Mouse (Mus musculus) cerebral cortex, adult 2 months (tissue): ENCODE results near the gene Zfp108.

Source experiments
- WGBS: fragments of 180-500 bp; shearing (Covaris S2); methylation state at CpG from one replicate; pipeline ENCODE4 v1.1.7; 2018; 5-methylcytosine and 5-hydroxymethylcytosine counted together

Zfp108 gene

DNA sequence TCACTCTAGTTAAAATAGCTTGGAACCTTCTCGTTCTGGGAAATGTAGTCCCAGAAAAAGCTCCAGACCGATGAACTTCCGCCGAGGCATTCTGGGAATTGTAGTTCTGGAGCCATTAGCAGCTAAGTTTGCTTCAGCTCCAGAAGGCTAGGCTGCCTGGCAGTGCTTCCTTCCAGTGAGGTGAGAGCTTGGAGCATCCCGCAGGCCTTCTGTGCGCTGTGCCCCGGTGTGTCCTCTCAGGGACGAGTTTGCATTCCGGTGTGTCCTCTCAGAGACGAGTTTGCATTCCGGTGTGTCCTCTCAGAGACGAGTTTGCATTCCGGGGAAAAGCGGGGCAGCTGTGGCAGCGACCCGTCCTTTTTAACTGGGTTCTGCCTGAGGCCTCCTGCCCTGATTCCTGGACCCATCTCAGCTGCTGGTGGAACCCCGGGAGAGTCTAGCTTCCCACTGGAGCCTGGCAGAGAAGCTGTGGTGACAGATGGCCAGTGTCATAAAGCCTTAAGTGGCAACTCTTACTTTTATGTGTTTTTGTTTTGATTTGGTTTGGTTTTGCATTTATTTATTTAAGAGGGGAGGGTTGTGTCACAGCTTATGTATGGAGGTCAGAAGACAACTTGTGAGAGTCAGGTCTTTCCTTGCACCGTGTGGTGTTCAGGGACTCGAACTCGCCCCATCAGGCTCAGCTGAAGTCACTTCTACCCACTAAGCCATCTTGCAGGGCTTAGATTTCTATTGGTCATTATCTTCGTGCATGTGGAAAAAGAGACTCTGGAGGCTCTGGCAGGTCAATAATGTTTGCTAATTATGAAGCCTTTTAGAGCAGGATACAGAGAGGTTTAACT, at the start of gene Zfp108:
Zfp108 (plus strand) TSS at position 162 of the 842 bp plus-strand sequence.
- WGBS = 13% methylated on average over 21 of the region's 21 CpGs

DNA sequence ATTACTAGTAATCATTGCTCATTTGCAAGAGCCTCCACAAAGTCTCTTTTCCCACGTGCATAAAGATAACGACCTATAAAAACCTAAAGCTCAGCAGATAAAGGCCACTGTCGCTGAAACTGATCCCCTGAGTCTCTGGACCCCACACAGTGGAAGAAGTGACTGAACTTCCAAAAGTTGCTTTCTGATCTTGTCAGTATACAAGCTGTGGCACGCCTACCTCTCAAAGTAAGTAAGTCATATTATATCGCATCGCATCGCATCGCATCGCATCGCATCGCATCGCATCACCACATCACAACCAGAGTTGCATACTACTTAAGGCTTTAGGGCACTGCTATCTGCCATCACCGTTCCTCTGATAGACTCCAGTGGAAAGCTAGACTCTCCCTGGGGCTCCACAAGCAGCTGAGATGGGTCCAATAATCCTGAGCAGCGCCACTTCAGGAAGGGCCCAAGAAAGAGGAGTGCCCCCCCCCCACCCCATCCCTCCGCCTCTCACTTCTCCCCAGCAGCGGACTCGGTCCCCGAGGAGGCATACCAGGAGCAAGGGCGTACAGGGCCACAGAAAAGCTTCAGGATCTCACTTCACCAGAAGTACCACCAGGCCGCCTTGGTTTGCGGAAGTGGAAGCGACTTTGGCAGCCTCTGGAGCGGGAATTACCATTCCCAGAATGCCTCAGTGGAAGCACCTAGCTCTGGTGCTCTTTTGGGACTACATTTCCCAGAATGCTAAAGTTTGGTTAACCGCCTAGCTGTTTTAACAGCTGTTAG, 46.9 kb upstream of the Zfp108 start:
- WGBS = 9% methylated on average over 24 of the region's 24 CpGs

DNA sequence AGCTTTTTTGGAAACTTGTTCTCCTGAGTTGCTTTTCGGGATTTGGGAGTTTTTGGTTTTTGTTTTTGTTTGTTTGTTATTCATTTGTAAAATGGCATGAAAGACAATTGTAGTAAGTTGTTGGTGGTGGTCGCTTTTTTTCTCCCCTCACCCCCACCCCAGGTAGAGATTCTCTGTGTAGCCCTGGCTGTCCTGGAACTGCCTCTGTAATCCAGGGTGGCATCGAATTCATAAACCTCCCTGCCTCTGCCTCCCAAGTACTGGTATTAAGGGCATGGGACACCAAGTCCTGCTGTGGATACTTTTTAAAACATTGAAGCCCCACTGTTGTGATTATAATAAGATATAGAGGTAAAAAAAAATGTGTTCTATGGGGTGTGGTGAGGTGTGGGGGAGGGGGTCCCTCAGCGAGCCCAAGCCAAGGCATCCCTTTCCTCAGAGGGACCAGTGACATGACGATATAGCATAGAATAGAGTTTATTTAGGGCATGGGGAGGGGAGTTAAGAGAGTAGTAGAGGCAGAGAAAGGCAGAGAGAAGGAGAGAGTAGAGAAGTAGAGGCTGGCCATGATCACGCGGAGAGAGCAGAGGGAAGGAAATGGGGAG, 46.2 kb upstream of the Zfp108 start:
- 60% methylated on average over 7 of the region's 7 CpGs for WGBS

DNA sequence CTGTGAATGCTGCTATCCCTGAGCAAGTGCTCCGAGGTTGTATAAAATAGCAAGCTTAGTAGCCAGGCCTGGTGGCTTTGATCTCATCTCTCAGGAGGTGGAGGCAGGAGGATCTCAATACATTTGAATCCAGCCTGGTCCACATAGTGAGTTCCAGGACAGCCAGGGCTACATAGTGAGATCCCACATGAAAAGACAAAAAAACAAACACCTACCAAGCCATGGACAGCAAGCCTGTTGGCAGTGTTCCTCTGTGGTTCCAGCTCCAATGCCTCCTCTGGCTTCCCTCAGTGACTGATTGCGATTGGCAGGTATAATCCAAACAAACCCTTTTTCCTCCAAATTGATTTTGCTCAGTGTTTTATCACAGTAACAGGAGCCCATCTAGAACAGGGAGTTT, 44.3 kb upstream of the Zfp108 start:
- WGBS = 83% methylated on average over 2 of the region's 2 CpGs

DNA sequence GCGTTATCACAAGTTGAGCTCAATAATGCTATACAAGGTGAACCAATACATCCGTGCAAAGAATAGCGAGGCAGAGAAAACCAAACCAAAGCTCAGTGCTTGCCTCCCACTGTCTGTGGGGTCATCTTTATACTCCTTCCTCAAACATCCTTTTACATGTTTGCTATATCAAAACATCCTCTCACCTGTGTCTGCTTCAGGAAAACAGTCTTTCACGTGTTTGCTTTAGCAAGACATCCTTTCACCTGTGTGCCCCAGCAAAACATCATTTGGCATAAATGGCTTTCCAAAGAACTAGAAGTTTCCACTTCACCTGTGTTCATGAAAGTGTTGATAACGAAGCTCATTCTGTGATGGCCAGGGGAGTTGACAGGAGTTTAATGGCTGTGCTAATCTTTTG, 43.3 kb upstream of the Zfp108 start, which contains the start of gene Zfp111:
Zfp111 (minus strand) TSS at position 101 of the 400 bp plus-strand sequence.
- WGBS = 86% methylated on average over 5 of the region's 5 CpGs

DNA sequence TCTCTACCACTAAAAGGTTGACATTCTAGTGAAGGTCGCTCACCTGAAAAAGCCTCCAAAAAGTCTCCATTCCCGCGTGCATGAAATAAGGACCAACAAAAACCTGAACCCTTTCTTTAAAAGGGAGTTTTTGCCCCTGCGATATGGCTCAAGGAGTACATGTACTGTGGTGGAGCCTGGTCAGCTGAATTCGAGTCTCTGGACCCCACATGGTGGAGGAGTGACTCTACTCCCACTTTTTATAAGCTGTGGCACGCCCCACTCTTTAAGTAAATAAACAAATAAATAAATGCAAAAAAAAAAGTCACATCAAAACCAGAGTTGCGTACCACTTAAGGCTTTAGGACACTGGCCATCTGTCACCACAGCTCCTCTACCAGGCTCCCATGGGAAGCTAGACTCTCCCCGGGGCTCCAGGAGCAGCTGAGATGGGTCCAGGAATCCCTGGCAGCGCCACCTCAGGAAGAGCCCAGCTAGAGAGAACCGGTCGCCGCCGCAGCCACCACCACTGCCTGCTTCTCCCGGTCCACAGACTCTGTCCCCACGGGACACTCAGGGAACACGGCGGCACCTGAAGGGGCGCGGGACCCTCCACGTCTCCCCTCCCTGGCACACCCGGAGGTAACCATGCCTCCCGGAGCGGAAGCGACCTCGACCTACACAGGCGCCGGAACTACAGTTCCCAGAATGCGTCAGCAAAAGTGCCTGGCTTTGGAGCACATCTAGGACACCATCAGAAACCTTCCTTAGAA, 17.4 kb upstream of the Zfp108 start, which contains the start of gene Zfp109:
Zfp109 (minus strand) TSS at position 521 of the 752 bp plus-strand sequence.
- WGBS = 6% methylated on average over 28 of the region's 28 CpGs

DNA sequence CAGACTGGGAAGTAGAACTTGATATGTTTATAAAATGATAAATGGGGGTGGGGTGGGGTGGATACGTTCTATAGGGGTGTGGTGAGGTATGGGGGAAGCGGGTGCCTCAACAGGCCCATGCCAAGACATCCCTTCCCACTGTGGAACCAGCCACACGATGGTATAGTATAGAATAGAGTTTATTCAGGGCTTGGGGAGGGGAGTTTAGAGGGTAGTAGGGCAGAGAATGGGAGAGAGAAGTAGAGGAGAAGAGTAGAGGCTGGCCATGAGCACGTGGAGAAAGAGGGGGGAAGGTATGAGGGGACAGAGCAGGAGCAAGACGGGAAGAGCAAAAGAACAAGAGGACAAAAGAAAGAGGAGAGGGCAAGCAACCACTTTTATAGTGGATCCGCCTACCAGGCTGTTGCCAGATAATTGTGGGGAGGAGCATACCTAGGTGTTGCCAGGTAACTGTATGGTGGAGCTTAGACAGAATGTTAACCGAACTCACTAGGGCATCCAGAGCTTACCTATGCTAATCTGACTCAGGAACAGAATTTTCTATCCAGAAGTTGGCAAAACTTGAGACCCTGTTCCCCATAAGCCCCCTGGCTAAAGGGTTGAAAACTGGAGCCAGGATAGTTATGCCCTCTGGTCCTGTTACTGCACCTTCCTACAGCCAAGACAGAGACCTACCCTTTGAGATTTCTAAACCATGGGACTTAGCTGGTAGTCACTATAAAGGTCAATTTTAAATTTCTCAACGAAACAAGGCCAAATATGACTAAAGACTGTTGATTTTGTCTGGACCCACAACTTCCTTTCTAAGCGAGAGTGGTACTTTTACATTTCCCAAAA, 597 bp upstream of the Zfp108 start:
- WGBS = 57% methylated on average over 9 of the region's 9 CpGs

DNA sequence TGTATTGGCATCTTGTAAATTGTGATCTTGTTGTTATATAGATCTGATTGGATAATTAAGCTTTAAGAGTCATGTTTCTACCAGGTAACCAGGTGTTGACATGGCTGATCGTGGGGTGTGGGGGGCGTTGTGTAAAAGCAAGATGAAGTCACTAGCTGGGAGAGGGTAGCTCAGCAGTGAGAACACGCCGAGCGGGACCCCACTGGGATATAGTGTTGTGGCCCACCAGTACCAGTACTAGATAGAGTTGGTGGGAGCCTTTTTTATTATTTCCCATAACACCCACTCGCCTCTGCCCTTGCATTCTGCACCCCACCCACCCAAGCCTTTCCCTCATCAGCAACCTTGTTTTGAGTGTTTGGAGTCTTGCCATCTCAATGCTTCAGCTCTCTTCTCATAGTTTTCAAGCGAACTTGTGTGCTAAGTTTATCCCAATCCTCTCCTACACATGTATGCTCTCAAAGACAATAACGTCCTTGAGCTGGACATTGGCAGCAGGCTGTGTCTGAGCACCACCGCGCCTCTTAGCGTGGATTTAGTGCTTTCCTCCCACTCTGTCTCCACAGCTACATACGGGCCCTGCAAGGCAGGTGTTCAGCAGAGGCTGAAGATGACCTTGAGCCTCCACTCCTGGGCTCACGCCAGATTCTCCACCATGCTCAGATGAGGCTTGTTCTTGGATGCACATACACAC, 4.9 kb downstream of the Zfp108 start:
- 82% methylated on average over 13 of the region's 13 CpGs for WGBS

DNA sequence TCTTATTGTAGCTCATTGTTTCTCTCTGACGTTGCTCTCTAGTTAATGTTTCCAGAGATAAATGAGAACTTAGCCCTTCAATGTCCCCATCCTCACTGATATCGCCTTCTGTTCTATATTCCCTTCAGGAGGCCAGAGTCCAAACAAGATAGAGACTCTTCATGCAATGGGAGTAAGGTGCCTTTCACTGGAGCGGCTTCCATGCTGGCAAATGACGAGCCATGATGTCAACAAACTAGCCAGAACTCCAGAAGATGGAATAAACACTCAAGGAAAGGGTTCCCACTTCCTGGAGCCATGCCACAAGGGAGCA, 5.4 kb downstream of the Zfp108 start:
- 88% methylated on average over 4 of the region's 4 CpGs for WGBS

DNA sequence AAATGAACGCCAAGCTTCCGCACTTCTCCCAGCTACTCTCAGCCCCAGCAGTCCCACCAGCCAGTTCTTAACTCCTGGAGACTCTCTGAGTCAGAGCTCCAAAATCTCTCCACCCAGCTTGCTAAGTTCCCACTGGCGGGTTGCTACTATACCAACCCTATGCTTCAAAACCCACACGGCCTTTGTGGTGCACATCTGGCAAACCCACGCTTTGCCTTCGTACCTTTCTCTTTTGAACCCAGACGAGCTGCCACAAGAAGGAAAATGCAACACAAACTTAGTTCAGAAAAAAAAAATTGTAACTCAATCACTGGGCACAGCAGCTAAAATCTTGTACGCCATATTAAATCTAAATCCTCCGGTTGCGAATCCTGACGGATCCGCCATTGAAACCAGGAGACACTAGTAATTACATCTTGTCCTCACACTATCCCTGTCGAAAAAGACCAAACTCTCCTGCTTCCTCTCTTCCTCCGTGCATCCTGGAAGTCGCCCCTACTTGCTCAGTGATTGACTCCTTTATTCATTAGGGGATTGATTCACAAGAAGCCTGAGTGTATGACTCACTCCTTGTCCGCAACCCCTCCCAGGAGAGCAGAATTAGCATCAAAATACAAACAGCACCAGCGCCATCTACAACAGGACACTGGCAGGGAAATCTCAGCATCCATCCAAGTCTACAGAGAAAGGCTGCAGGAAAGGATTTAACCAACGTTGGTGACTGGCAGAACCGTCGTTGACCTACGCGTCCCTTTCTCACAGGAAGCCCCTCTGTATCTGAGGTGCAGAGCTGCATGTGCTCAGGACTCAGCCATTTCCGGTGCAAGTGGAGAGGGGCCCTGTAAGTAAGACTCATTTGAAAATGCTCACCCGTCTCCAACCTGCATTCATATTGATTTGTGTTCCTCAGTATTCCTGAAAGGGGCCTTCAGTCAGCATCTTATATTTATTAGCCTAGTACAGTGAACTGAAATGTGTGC, 13.9 kb downstream of the Zfp108 start:
- WGBS = 63% methylated on average over 24 of the region's 24 CpGs

DNA sequence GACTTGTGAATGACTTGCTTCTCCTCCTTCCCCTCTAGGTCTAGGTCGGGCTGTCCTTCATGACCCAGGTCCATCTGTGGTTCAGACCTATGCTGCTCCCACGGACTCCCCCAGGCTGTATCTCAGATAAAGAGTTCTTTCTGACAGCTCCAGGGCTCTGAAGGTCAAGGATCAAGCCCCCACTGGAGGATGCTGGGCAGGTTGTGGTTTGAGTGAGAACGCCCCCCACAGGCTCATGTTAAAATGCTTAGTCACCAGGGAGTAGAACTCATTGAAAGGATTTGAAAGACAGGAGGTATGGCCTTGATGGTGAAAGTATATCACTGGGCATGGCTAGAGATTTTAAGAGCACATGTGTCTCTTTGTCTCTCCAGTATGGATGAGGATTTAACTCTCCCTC, 14.7 kb downstream of the Zfp108 start:
- 88% methylated on average over 3 of the region's 3 CpGs for WGBS

DNA sequence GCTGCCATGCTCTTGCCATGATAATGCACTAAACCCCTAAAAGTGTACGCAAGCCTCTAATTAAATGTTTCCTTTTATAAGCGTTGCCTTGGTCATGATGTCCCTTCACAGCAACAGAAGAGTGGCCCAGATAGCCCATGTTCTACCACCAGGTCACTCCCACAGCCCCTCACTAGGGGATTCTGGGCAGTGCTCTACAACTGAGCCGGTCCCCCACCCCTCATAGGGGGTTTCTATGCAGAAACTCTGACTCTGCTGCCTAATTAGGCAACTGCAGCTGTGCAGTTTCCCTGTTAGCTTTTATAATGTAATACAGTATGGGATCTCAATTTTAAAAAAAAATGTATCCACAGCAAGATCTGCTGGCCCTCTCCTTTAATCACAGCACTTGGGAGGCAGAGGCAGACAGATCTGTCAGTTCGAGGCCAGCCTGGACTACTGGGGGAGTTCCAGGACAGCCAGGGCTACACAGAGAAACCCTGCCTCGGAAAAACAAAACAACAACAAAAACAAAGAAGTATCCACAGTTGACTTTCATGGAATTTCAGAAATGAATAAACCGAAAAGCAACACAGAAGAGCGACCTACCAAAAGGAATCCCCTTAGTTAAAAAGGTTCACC, 15.2 kb downstream of the Zfp108 start:
- WGBS = 25% methylated on average over 7 of the region's 7 CpGs

DNA sequence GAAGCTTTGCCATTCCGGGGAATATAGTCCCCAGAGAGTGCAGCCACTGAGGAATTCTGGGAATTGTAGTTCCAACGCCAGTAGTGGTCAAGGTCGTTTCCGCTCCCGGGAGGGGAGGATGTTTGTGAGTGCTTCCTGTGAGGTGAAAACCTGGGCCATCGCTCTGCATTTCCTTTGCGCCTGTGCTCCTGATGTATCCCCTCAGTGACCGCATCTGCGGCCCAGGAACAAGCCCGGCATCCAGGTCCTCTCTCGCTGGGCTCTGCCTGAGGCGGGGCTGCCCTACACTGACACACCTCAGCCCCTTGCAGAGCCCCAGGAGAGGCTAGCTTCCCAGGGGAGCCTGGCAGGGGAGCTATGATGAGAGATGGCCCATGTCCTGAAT, 15.7 kb downstream of the Zfp108 start, which contains the start of gene Zfp93:
Zfp93 (plus strand) TSS at position 133 of the 385 bp plus-strand sequence.
- under 1% methylated on average over 12 of the region's 12 CpGs for WGBS

DNA sequence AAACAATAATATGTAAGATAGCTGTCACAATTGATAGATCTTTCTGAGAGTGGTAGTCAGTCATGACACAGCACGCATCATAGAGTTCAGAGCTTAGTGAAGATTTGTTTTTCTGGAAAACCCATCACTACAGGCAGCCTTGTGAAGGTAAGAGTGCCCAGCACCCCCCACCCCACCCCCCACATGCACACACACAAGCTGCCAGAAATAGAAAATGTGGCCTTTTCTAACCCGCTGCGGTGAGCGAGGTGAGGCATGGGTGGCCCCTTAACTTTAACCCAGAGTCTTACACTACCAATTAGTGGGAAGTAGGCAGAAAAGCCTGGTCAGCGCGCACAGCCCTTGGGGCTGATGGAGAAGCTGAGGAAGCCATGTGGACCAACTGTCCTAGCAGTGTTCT, 16.6 kb downstream of the Zfp108 start:
- 97% methylated on average over 6 of the region's 6 CpGs for WGBS

DNA sequence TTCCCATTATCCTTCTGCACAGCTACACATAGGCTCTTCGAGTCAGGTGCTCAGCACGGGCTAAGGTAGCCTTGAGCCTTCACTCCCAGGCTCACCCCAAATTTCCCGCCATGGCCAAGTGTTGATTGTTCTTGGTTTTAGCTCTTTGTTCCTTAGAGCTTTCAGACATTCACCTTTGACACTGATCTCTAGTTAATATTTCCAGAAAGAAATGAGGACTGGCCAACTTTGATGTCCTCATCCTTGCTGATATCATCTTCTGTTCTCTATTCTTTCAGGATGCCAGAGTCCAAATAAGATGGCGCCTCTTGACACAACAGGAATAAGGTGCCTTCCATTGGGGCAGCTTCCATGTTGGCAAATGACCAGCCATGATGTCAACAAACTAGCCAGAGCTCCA, 19.9 kb downstream of the Zfp108 start:
- WGBS = 93% methylated on average over 4 of the region's 4 CpGs

DNA sequence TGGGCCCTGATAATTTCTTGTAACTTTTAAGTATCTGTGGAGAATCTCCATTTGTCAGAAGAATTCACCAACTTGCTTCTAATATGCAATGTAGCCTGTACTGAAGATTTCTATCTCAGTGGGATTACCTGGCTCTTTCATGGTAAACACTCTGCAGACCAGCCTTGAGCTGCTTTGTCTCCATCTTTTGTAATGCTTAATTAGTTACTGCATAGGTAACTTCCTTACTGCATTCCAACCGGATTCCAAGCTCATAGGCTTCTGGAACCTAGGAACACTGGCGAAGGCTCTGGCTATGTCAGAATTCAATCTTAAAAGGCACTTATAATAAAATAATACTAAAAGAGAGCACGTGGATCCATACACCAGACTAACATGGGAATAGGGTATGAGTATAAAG, 24.2 kb downstream of the Zfp108 start:
- WGBS = 87% methylated on average over 3 of the region's 3 CpGs

DNA sequence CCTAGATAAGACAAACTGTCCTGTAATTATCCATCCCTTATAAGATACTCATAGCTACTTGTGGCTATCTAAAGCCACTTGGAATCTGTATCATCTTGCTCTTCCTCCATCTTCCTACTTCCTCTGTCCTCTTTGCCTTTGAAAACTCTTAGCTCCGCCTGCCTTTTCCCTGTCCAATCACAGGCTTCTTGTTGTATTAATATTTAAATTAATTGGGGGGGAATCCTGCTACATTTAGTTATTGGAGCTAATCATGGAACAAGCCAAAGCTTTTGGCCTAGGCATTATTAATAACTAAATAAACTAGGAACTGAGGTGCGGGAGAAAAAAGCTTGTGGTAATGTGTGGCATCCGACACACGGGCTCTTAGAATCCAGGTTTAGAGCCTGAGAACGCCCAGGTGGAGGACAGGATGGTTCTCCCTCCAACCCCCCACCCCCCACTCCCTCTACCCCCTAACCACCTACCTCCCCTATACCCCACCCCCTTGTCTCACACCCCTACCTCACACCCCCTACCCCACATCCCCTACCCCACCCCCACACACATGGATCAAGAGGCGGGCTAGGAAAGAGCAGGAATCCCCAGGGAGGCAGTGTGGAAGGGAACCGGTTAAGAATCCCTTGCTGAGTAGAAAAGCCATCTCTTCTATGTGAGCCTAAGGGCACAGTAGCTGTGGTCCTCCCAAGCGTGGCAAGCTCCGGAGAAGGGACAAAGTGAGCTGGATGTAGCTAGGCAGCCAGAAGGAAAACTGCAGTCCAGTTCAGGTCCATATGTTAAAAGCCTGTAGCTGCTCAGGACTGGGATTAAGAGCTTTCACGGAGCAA, 25.6 kb downstream of the Zfp108 start:
- 56% methylated on average over 10 of the region's 10 CpGs for WGBS

DNA sequence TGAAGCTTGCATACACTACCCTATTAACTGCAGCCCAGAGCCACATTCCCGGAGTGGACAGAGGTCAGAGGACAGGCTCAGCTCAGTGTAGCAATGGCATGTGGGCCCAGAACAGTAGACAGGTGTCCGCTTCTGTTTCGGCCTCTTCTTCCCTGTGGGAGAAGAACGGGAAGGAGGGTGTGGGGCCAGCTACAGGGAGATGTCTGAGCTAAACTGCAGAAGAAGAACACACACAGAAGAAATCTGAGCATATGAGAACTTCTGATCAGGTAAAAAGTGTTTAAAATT, 26.2 kb downstream of the Zfp108 start:
- 62% methylated on average over 4 of the region's 4 CpGs for WGBS
